Mouse (Mus musculus) splenic B cell, adult 2 months (primary cell): Measurements from ENCODE around the gene BC107364.
"Not testable (repeated sequence)": the region's sequence is repeated elsewhere in the genome, so short reads cannot be mapped to it uniquely, and the experiment has no call there.

ENCODE experiments used
- DNase-seq: peaks from one replicate; pipeline ENCODE4 v3.0.0-alpha.2; 2011; ENCODE audit warnings: low read depth, low spot score
- H3K27me3 ChIP-seq: 2 replicates; pipeline ENCODE4 v1.6.1; 2012; ENCODE audit warnings: mild to moderate bottlenecking, low read length, moderate library complexity, mixed read lengths; ENCODE audit not compliant: control insufficient read depth, poor library complexity, insufficient read depth, severe bottlenecking
- H3K36me3 ChIP-seq: 2 replicates; pipeline ENCODE4 v1.6.1; 2012; ENCODE audit warnings: mild to moderate bottlenecking, low read length, moderate library complexity, mixed read lengths; ENCODE audit not compliant: control insufficient read depth, poor library complexity, insufficient read depth, severe bottlenecking

The BC107364 gene

GRCm38 (mm10) chr3:96445436-96445835 lies 6.7 kb downstream of the BC107364 start:
- DNase-seq = no peak
- H3K36me3 ChIP-seq = no peaks in the 10 kb centered on the region

GRCm38 (mm10) chr3:96440578-96440977 lies 11.5 kb downstream of the BC107364 start:
- Histone ChIP-seq H3K27me3 (peaks cover under 1% of the 10 kb centered on the region; the same call in 1 of the 2 replicates), H3K36me3 (no peaks in the 10 kb centered on the region)
- DNase-seq = peak; percentile 87

More at GRCm38 (mm10) chr3:96445436-96445835, 6.7 kb downstream of the BC107364 start:
- peaks cover 2% of the 10 kb centered on the region; the same call in 1 of the 2 replicates for H3K27me3 ChIP-seq

- peak; percentile 51 for DNase-seq
- no peaks in the 10 kb centered on the region for H3K27me3 ChIP-seq
- no peaks in the 10 kb centered on the region for H3K36me3 ChIP-seq
Measured at GRCm38 (mm10) chr3:96435557-96436091, 16.5 kb downstream of the BC107364 start.

GRCm38 (mm10) chr3:96432207-96432606 lies 19.9 kb downstream of the BC107364 start:
- no peaks in the 10 kb centered on the region for H3K36me3 ChIP-seq
- H3K27me3 ChIP-seq = no peaks in the 10 kb centered on the region
- no peak for DNase-seq

- no peaks in the 10 kb centered on the region for H3K27me3 ChIP-seq
- H3K36me3 ChIP-seq = no peaks in the 10 kb centered on the region
- peak; percentile 71 for DNase-seq
Measured at GRCm38 (mm10) chr3:96429819-96430132, 22.3 kb downstream of the BC107364 start.

GRCm38 (mm10) chr3:96428941-96429818 lies 22.9 kb downstream of the BC107364 start:
- Histone ChIP-seq H3K27me3 (no peaks in the 10 kb centered on the region), H3K36me3 (no peaks in the 10 kb centered on the region)
- no peak for DNase-seq

GRCm38 (mm10) chr3:96427761-96428462 lies 24.2 kb downstream of the BC107364 start:
- DNase-seq = peak; percentile 53

GRCm38 (mm10) chr3:96427311-96427710 lies 24.8 kb downstream of the BC107364 start:
- H3K36me3 ChIP-seq = no peaks in the 10 kb centered on the region
- H3K27me3 ChIP-seq = no peaks in the 10 kb centered on the region
- DNase-seq = no peak

More at GRCm38 (mm10) chr3:96427761-96428462, 24.2 kb downstream of the BC107364 start:
- no peaks in the 10 kb centered on the region for H3K27me3 ChIP-seq
- H3K36me3 ChIP-seq = no peaks in the 10 kb centered on the region

GRCm38 (mm10) chr3:96426268-96426667 lies 25.8 kb downstream of the BC107364 start:
- no peak for DNase-seq
- no peaks in the 10 kb centered on the region for H3K27me3 ChIP-seq

GRCm38 (mm10) chr3:96424447-96424846 lies 27.7 kb downstream of the BC107364 start:
- not testable (repeated sequence) for DNase-seq, H3K36me3 ChIP-seq, H3K27me3 ChIP-seq

More at GRCm38 (mm10) chr3:96426268-96426667, 25.8 kb downstream of the BC107364 start:
- no peaks in the 10 kb centered on the region for H3K36me3 ChIP-seq

GRCm38 (mm10) chr3:96423889-96424288 lies 28.2 kb downstream of the BC107364 start:
- no peak for DNase-seq

GRCm38 (mm10) chr3:96420796-96421195 lies 31.3 kb downstream of the BC107364 start:
- Histone ChIP-seq H3K36me3 (no peaks in the 10 kb centered on the region), H3K27me3 (0 out of 2 replicates have a peak, but pooled peaks cover 2% of the 10 kb centered on the region)
- no peak for DNase-seq

More at GRCm38 (mm10) chr3:96423889-96424288, 28.2 kb downstream of the BC107364 start:
- H3K36me3 ChIP-seq = no peaks in the 10 kb centered on the region
- 0 out of 2 replicates have a peak, but pooled peaks cover 2% of the 10 kb centered on the region for H3K27me3 ChIP-seq

- not testable (repeated sequence) for DNase-seq, H3K27me3 ChIP-seq
Measured at GRCm38 (mm10) chr3:96418902-96419301, 33.2 kb downstream of the BC107364 start.

GRCm38 (mm10) chr3:96417850-96418815 lies 34.0 kb downstream of the BC107364 start:
- H3K27me3 ChIP-seq = 0 out of 2 replicates have a peak, but pooled peaks cover 2% of the 10 kb centered on the region
- no peaks in the 10 kb centered on the region for H3K36me3 ChIP-seq
- no peak for DNase-seq

More at GRCm38 (mm10) chr3:96418902-96419301, 33.2 kb downstream of the BC107364 start:
- not testable (repeated sequence) for H3K36me3 ChIP-seq
